Mouse (Mus musculus): Measurements from ENCODE around the gene Taok3.

DNA sequence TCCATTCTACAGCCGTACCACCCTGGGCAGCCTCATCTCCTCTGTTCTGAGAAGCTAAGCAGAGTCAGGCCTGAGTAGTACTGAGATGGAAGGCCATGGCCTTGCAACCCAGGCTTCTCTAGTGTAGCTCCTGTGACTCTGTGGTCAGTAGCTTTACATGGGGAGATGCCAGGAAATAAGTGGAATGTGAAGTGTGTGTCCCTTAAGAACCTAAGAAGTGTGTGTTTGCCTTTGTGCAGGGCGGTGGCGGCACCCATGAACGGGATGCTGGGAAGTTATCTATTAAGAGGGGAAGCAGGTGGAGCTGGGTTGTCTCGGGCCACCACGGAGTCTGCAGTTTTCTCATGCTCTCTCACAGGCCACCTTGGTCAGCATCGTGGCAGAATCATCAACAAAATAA is 76.6 kb downstream of the Taok3 start:
- TF ChIP-seq CTCF (IDR thresholded peaks at IDR 0.05; ENCODE audit: extremely low read depth, insufficient read depth, low read length) (no peak), POLR2A (IDR thresholded peaks at IDR 0.05; ENCODE audit: extremely low read depth, insufficient read depth, low read length) (no peak)
